Comparison of ENCODE assay signal across 8 mouse cellular contexts in the genomic region with DNA sequence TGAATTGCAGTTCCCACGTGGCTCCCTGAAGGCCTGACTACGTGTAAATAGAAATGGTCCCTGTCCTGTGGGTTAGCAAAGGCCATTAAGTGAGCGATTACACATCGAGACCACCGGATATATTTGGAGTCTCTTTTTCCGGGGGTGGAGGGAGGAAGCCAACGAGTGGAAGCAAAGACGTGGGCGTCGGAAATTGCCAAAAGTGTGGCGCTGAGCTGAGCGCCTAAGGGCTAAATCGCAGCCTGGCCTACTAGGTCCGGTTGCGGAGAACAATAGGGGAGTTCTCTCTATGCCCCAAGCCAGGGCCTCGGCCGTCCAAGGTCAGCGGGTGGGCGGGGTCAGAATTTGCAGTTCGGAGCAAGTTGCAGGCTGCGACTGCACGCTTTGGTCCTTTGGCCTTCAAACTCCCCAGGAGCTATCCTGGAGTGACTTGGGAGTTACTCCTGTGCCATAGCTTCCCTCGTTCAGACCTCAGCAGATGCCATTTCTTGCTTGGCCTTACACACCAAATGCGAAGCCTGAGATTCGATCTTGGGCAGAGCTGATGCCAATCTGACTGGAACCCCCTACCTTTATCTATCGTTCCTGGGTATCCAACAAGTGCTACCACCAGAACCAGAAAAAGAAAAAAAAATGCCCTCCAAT. TPM values are rescaled to one million over a fixed set of nuclear protein-coding genes. Genes with fewer than 3 reads are reported as not detected.
A peak's percentile ranks its signal among the peaks of the same experiment; 100 is the strongest.
DNase-seq lines count a peak whose midpoint lies in the region; ATAC-seq lines count a peak whose summit lies in the region.

No protein-coding gene starts in this region.

- DNase-seq in kidney, adult 18-20 months = peak; percentile 13
- no peak for DNase-seq in kidney, adult 8-10 months
- peak; percentile 68 for DNase-seq in embryo, embryonic 9.5 days (ENCODE audit: extremely low spot score)
- DNase-seq in kidney, postnatal 10 days = peak; percentile 50
- no peak for DNase-seq in MN1 (ENCODE audit: low spot score)
- no peak for DNase-seq in urinary bladder, adult 2 months (ENCODE audit: low spot score)
- no peak for DNase-seq in right cerebral cortex, postnatal 25 days

- H3K9me3 ChIP-seq in neural tube, embryonic 12.5 days = no peaks in the 10 kb centered on the region

- WGBS in neural tube, embryonic 12.5 days = 5% methylated on average over 26 of the region's 26 CpGs

- H3K4me3 ChIP-seq in neural tube, embryonic 12.5 days = no peak overlapping the region

- H3K36me3 ChIP-seq in neural tube, embryonic 12.5 days = no peaks in the 10 kb centered on the region

- peaks cover 31% of the 10 kb centered on the region for H3K4me1 ChIP-seq in neural tube, embryonic 12.5 days

- no peak for ATAC-seq in neural tube, embryonic 12.5 days (ENCODE audit: low FRiP score, low read depth)

- peaks cover 39% of the 10 kb centered on the region for H3K27me3 ChIP-seq in neural tube, embryonic 12.5 days (replicated peaks)

- no peak overlapping the region for H3K9ac ChIP-seq in neural tube, embryonic 12.5 days

- peak overlapping the region; percentile 58 for H3K4me2 ChIP-seq in neural tube, embryonic 12.5 days (replicated peaks)

- no peak overlapping the region for H3K27ac ChIP-seq in neural tube, embryonic 12.5 days

RNA-seq across cellular contexts. Expression of gene Hs3st3b1, which starts 2.3 kb away (rescaled TPM):
- polyA plus RNA-seq in neural tube, embryonic 12.5 days (2016; fragmentation: Nextera tagmentation; extraction: Ambion mirVana) = 10.2 and 11.9 TPM in 2 replicates
- 0.33 and 0.41 TPM in 2 replicates for polyA plus RNA-seq in urinary bladder, adult 2 months (2012; rRNA removed)

Comparison
In these comparisons a context has a peak if more than half of its experiments do, and no peak if none do; other contexts are left out.
1. DNase-seq: peak in kidney, adult 18-20 months (single experiment), embryo, embryonic 9.5 days (single experiment) and kidney, postnatal 10 days (single experiment); none in kidney, adult 8-10 months (0 of 2), MN1 (single experiment), urinary bladder, adult 2 months (single experiment) and right cerebral cortex, postnatal 25 days (single experiment).